Mouse (Mus musculus) bone marrow, adult 2 months (tissue): ENCODE data around the gene Cd200r3.
A peak's percentile ranks its signal among the peaks of the same experiment; 100 is the strongest.

Experiments used
- CTCF ChIP-seq: fragments of 200-500 bp; IDR thresholded peaks from 2 replicates; pipeline ENCODE4 v1.5.1; 2011; ENCODE audit warnings: low read length, control low read depth; ENCODE audit not compliant: control insufficient read depth, insufficient read depth
- POLR2A ChIP-seq: fragments of 200-500 bp; IDR thresholded peaks from 2 replicates; pipeline ENCODE4 v1.6.1; 2011; ENCODE audit warnings: low read depth, mild to moderate bottlenecking, control low read depth, low read length, borderline replicate concordance; ENCODE audit not compliant: control insufficient read depth

GRCm38 (mm10) chr16:45023904-45024303 is 80.4 kb downstream of the Cd200r3 start:
- TF ChIP-seq CTCF (peak; percentile 64), POLR2A (no peak)
